Mouse (Mus musculus) frontal cortex, adult 2 months (tissue): Measurements from ENCODE around the gene Atp13a3. TPM values are rescaled to one million over a fixed set of nuclear protein-coding genes. Genes with fewer than 3 reads are reported as not detected.
A peak's percentile ranks its signal among the peaks of the same experiment; 100 is the strongest.
"Not testable (repeated sequence)": the region's sequence is repeated elsewhere in the genome, so short reads cannot be mapped to it uniquely, and the experiment has no call there.

ENCODE experiments used
- DNase-seq, 2 experiments: peaks; one replicate each; pipeline ENCODE4 v3.0.0; 2022; ENCODE audit warnings: low spot score in 1 of 2; ENCODE audit errors: extremely low spot score in 1 of 2
- polyA plus RNA-seq: library from polyadenylated mRNA; depleted of rRNA; stranded (reverse); fragments of >200 nt; gene quantifications from 2 replicates; pipeline ENCODE4 v1.2.3, GENCODE M21; 2012

Gene Atp13a3
- polyA plus RNA-seq, 1 experiment = 29.3 TPM

DNA sequence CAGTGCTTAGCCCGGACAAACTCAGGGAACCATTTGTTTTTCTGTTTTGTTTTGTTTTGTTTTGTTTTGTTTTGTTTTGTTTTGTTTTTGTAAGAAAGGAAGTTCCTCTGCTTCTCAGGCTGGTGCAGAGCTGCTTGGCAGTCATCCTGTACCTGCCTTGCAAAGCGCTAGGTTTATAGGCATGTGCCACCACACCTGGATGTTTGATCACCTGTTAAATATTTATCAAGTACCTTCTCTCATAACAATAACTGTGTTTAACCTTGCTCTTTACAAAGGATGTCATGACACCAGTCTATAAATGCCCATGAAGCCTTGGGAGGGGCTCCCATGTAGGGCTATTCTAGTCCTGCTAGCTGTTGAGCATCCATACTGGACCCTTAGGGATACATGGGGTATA lies 10.9 kb upstream of the Atp13a3 start:
- DNase-seq = no peak

DNA sequence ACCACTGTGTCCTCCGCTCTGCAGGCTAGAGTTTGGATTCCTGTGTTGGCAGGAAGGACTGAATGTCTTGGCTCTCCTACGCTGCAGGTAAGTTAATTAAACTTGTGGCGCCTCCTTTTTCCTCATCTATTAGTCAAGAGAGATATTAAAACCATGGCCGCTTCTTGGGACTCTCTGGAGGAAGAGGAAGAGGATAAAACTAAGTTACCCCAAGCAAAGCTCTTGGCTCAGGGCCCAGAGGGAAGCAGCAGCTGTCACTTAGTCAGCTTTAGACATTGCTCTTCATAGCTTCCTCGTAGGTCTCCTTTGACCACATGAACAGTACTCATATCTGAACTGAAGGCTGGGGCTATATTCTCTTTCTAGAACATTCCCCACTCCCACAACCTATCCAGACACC lies 10.5 kb upstream of the Atp13a3 start:
- DNase-seq = peak in 1 of 2 experiments; percentile 13

DNA sequence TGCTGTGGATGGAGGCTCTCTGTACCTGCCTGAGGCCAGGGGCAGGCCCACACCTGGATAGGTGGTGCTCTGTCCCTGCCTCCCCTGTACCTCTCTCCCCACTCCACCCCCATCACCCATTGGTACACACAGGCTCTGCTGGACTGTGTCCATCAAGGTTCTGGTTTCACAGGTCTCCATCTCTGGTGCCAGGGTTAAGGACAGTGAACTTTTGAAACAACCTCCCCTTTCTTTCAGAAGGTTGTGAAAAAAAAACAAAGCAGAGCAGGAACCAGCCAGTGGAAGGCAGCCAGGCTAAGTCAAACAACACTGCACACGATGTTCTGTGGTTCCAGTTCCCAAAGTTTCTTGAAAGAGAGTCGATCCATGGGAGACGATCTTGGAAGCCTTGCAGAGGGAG lies 6.9 kb upstream of the Atp13a3 start:
- no peak for DNase-seq

DNA sequence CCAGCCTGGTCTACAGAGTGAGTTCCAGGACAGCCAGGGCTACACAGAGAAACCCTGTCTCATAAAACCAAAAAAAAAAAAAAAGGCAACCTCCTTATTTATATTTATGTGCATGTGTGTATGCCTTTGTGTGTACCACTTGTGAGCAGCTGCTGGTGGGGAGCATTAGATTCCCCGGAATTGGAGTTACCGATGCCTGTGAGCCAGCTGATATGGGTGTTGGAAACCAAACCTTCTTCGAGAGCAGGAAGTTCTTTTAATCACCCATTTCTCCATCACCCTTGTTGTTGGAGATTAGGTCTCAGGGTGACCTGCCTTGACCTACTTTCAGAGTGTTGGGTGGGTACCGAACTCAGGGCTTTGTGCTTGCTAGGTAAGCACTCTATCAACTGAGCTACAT lies 5.1 kb upstream of the Atp13a3 start:
- no peak for DNase-seq

DNA sequence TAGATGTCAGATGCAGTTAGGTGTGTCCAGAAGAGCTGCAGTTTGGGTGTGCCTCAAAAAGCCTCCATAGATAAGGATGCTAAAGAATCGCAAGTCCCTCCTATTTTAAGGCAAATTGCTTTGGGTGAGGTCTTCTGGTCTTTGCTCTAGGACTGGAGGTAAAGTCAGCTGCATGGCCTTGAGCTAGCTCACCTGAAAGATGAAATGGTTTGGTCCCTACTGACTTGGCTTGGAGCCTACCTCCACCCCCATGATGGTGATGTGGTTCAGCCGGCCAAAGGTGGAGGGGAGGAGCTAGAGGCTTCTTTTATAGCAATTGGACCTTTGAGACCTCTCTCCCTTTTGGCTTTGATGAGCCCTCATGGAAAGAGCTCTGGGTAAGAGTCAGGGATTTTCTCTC lies 1.7 kb upstream of the Atp13a3 start:
- DNase-seq = no peak

DNA sequence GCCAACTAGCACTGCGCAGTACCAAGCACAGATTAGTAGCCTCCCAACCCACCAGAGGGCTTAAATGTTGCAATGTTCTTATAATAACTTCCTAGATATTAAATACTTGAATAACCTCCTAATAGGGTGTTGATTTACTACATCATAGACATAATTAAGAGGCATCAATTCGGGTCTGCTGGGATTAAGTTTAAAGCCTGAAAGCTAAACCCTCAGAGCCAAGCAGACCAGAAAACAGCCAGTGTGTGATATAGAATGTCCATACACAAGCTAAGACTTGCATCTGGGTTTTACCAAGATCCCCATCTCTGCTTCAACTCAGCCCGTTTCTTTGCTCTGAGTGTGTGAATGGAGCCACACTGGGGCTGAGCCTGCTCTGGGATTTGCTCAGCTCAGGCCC lies 2.2 kb downstream of the Atp13a3 start:
- DNase-seq = no peak

DNA sequence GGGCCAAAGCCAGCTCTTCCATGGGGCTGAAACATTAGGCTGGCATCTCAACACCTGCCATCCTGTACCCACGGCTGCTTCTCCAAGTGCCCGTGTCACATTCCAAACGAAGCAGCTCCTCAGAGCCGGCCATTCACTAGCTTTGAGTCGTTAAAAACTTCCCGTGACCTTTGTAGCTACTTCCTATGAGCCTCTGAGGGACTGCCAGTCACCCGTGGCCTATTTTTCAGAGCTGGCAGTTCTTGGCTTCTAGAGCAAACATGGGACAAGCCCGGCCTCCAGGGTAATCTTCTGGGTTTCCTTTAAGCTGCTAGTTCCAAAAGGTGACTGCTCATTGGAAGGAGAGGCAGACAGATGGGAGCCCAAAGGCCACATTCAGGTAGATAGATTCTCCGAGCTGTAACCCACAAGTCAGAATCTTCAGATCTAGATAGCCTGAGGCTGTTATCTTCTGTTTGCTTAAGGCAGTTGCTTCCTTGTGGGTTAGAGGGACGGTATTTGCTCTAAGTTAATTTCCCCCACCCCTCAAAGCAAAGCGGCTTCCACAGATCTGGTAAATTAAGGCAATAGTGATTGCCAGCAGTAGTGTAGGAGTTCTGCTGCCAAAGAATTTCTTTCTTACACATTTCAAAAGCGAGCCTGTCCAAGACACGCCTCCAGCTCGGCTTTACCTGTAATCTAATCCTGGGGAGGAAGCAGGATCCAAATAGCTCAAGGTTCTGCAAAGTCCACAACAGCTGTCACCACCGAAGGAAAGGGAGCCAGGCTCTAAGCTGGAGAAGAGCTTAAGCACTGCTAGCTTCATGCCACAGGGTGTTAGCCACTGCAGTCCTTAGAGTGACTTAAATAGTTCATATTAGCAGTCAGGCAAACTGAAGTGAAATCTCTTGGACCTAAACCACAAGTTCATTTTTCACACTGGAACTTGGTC lies 8.4 kb downstream of the Atp13a3 start:
- DNase-seq = no peak

DNA sequence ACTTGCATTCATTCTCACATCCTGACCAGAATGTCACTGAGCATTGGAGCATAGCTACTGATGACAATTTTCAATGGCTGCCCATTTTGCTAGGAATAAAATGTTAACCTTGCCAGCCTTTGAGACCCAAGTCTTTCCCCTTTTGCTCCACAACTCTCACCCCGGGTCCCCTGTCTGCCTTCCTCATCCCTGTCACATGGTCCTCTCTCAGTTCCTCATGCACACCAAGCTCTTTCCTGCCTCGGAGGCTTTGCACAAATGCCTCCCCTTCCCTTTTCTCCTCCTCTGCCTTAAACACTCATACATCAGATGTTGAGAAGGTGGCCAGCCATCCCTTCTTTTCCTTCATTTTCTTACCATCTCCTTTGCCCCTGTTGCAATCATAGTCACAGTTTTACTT lies 10.6 kb downstream of the Atp13a3 start:
- no peak for DNase-seq

DNA sequence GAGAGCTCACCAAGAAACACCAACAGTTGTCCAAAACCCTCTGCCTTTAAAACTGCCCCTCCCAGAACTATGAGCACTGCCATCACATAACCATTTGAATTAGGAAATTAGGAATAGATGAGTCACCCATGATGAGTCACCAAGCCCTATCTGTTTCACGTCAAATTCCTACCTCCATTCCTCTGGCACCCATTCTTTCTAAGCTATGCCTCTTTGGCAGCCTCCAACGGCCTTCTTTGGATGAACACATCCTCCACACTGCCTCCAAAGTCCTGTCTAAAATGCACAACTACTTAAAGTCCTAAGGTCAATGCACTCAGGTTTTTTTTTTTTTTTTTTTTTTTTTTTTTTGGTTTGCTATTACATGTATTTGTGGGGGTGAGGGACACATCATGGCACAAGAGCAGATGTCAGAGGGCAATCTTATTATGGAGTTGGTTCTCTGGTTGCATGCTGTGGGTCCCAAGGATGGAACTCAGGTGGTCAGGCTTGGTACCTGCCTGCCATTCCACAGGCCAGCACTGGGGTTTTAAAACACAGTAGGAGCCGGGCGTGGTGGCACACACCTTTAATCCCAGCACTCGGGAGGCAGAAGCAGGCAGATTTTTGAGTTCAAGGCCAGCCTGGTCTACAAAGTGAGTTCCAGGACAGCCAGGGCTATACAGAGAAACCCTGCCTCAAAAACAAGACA lies 15.0 kb downstream of the Atp13a3 start:
- peak in 1 of 2 experiments; percentile 16 for DNase-seq

DNA sequence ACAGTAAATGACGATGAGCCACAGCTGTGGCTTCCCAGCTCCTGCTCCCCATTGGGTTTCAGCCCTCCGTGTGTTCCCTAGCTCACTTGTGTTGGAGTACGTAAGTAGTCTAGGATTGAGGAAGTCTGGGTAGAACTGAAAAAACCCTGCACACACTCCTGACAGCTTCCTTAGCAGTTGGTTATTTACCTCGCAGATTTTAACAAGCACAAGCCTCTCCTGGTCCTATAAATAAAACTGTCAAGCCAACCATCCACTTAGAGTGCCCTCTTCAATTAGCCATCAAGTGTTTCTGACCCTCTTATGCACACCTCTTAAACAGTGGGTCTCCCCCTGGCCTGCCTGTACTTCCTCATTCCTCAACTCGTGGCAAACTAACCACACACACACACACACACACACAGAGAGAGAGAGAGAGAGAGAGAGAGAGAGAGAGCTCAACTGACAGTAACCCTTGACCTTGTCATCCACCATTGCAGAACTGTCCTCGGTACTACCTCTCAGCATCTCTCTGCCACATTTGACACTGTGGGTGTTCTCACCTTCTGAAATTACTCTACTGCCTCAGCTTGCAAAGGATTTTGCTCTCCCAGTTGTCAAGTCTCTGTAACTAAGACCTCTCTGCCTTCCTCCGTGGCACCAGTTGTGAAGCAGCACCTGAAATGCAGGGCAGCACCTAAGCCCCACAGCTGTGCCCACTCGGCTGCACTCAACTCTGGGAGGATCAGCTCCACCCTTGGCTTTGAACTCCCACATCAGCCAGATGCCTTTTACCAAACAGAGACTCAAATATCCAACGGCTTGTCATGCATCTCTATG lies 15.7 kb downstream of the Atp13a3 start:
- DNase-seq = no peak

DNA sequence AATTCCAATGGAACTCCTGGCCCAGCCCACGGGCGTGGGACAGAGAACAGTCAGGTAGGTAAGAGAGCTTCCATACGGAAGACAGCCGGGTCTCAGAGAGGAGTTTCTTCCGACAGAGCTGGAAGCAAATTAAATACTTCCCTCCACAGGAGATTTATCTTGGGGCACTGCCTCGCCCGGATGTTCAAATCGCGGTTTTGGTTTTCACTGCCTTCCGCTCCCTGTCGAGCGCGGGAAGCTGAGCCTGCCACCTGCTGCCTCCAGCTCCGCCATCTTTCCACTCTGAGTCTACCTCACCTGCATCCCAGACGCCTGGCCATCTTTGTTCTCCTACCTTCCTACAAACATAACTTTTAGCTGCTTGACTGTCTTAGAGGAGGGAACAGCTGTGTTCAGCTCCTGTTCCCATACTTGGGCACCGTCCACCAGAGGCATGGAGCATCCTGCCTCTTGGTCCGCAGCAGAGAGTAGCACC lies 16.5 kb downstream of the Atp13a3 start:
- DNase-seq = peak in 1 of 2 experiments; percentile 17

DNA sequence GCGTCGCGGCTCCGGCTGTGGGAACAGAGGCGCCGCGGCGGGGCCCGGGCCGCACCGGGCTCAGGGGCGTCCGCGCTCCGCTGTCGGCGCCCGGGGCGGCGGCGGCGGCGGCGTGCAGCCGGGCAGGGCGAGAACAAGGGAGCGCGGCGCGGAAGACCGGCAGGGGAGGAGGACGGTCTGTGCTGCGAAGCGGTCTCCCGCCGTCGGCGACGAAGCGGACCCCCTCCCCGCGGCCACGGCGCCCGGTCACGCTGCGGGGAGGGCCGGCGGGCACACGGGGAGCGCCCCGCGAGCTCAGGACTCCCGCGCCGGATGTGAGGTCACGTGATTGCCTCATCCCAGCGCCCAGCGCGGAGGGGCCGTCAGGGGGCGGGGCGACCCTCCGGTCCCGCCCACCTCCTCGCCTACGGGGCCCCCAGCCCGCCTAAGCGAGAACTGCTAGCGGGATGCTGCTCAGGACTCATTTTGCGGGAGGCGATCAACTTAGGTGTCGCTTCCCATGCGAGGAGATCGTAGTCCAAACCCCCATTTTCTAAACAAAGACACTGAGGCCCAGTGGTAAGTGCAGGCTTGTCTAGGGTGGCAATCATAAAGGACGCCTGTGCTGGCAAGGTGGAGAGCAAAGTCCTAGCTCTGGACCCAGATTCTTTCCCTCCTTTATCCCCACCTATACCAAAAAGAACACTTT lies 17.1 kb downstream of the Atp13a3 start:
- peak; percentile 69 to 93 for DNase-seq

DNA sequence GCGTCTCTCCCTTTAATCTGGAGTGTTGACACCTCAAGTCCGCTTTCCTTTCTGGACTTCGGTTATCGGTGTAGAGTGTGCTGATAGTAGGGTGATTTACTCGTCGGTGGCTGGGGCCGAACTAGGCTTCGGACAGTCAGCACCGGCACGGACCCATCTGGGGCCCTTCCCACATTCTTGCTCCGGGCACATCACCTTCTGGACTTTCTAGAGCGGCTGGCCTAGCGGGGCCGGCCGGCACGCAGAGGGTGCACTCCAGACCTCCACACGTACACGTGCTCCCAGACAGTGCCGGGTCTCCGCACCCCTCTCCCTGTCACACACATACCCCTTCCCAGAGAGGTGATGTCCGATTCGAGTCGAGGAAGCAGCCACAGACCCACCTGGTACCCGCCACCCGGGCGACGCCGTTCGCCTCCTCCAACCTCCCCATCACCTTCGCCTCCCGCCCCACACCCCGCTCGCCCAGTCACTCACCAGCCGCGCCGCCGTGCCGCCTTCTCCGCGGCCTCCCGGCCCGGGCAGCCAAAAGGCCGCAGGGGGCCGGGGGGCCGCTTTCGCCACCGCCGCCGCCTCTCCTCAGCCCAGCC lies 17.8 kb downstream of the Atp13a3 start:
- peak in 1 of 2 experiments; percentile 12 for DNase-seq

DNA sequence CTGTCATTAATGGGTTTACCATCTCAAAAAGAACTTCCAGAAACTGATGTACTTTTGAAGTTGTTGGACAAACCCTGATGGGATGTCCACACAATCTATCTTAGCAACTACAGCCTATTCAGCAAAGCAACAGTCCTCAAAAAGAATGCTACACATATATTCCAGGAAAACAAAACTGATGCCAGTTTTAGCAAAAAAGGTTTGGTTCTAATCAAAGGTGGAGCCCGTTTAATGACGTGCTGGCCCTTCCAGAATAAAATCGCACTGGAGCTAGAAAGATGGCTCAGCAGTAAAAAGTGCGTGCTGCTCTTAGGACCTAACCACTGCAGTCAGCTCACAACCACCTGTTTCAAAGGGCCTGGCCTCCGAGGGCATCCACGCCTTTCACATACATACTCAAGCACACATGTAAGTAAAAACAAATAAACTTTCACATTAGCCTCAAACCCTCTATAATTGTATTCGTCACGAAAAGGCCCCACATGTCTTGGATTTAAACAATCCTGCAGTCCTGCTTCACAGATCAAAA lies 18.8 kb downstream of the Atp13a3 start:
- DNase-seq = no peak

DNA sequence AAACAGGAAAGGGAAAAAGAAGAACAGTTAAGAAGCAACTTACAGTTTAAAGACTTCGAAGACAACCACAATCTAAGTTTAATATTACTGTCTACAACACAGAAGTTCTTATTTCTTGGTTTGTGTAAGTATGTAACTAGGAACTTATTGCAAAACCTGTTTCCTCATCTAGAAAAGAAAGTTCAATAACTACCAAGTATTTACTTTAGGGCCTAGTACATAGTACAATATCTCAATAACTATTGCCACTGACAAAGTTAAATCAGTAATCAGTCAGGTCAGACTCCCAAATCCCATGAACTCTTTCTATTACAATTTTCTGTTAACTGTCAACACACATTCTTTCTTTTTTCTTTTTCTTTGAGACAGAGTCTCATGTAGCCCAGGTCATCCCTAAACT lies 20.2 kb downstream of the Atp13a3 start:
- no peak for DNase-seq

DNA sequence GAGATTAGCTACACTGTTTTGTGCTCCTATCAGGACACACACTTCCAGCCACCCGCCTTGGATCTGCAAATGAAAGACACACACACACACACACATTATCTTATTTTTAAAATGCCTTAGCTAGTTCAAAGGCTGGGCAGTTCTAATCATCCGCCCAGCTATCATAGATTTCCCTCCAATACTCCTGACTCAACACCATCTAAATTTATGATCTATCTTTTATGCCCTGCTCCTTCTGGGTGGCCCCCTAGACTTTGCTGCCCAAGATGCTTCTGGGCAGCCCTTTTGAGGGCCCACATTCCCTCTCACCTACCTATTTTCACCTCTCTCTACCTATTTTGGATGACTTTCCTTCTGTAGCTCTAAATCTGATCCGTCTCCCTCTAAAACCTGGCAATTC lies 29.5 kb downstream of the Atp13a3 start:
- no peak for DNase-seq

DNA sequence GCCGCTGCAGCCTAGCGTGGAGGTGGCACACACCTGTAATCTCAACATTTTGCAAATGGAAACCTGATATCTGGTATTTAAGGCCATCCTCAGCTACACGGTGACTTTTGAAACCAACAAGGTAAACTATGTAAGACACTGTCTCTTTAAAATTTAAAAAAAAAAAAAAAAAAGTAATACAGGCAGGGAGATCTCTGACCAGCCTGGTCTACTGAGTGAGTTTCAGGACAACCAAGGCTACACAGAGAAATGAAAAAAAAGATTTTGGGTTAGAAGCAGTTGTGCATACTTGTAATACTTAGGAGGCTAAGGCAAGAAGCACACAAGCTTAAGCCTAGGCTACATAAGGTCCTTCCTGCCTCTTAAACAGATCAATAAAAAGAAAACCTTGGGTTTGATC lies 30.8 kb downstream of the Atp13a3 start:
- no peak for DNase-seq

DNA sequence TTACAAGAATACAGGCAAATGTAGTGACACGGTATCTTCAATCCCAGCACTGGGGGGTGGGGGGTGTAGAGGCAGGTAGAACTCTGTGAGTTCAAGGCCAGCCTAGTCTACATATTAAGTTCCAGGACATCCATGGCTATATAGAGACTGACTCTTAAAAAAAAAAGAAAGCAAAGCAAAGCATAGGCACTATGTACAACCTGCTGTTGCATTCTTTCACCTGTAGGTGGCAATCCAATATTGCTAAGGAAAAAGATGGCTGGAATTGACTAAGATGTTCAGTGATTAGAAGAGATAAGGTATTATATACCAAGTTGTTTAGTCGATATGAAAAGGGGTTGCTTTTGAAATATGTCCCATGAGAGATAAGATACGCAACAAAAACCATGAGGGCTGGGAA lies 31.5 kb downstream of the Atp13a3 start:
- peak in 1 of 2 experiments; percentile 73 for DNase-seq

DNA sequence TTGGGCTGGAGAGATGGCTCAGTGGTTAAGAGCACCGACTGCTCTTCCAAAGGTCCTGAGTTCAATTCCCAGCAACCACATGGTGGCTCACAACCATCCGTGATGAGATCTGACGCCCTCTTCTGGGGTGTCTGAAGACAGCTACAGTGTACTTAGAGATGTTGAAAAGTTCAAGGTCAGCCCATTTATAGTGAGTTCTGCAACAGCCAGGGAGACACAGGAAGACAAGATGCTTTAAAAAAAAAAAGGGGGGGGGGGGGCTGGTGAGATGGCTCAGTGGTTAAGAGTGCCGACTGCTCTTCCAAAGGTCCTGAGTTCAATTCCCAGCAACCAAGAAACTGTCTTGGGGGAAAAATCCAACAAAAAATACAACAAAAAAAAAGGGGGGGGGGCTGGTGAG lies 32.5 kb downstream of the Atp13a3 start:
- not testable (repeated sequence) for DNase-seq

DNA sequence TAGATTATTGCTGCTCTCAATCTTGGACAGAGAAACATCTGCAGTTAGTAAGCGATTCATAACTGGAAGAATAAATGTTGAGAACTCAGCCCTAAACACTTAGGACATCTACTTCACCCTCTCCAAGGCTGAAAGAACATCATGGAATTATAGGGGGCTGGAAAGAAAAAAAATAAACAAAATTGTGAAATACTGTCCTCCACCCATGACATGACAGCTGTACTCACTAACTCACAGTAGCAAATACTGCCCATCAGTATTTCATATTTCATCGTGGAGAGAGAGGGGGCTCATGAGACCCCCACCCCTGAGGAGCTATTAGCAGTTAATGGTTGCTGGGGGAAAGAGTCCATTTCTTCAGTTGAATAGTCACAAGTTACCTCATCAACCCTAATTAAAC lies 38.4 kb downstream of the Atp13a3 start:
- DNase-seq = no peak
